Comparison of ENCODE assay signal across 8 mouse cellular contexts in genomic region chr11:18014610-18015009, GRCm38 (mm10).
A peak's percentile ranks its signal among the peaks of the same experiment; 100 is the strongest.
DNase-seq lines count a peak whose midpoint lies in the region; ATAC-seq lines count a peak whose summit lies in the region.

No protein-coding gene starts in this region.

- H3K27ac ChIP-seq in kidney, embryonic 14.5 days (ENCODE audit: low read depth, low read length): no peak overlapping the region
- no peak overlapping the region for H3K27ac ChIP-seq in embryonic facial prominence, embryonic 14.5 days (replicated peaks; ENCODE audit: low read depth, low read length)
- H3K27ac ChIP-seq in limb, embryonic 11.5 days (replicated peaks; ENCODE audit: low read depth, low read length): no peak overlapping the region
- H3K27ac ChIP-seq in neural tube, embryonic 15.5 days (replicated peaks): no peak overlapping the region

- peaks cover 6% of the 10 kb centered on the region; the same call in 1 of the 2 replicates for H3K4me1 ChIP-seq in kidney, embryonic 14.5 days (ENCODE audit: control insufficient read depth, insufficient read depth, low read length)
- H3K4me1 ChIP-seq in embryonic facial prominence, embryonic 14.5 days (ENCODE audit: control insufficient read depth, insufficient read depth, low read length): peaks cover 12% of the 10 kb centered on the region; the same call in 1 of the 2 replicates
- peaks cover 14% of the 10 kb centered on the region; the same call in 1 of the 2 replicates for H3K4me1 ChIP-seq in limb, embryonic 11.5 days (ENCODE audit: control insufficient read depth, insufficient read depth, low read length)
- peaks cover 19% of the 10 kb centered on the region for H3K4me1 ChIP-seq in neural tube, embryonic 15.5 days

- no peaks in the 10 kb centered on the region for H3K27me3 ChIP-seq in kidney, embryonic 14.5 days (ENCODE audit: control insufficient read depth, insufficient read depth, low read length)
- H3K27me3 ChIP-seq in embryonic facial prominence, embryonic 14.5 days (replicated peaks; ENCODE audit: control insufficient read depth, insufficient read depth, low read length): no peaks in the 10 kb centered on the region
- H3K27me3 ChIP-seq in limb, embryonic 11.5 days (ENCODE audit: control insufficient read depth, insufficient read depth, low read length): no peaks in the 10 kb centered on the region
- H3K27me3 ChIP-seq in neural tube, embryonic 15.5 days (replicated peaks): no peaks in the 10 kb centered on the region

- H3K9me3 ChIP-seq in kidney, embryonic 14.5 days (ENCODE audit: control insufficient read depth, low read length): no peaks in the 10 kb centered on the region
- H3K9me3 ChIP-seq in embryonic facial prominence, embryonic 14.5 days (ENCODE audit: control insufficient read depth, low read length): no peaks in the 10 kb centered on the region
- no peaks in the 10 kb centered on the region for H3K9me3 ChIP-seq in limb, embryonic 11.5 days (ENCODE audit: control insufficient read depth, low read length)
- H3K9me3 ChIP-seq in neural tube, embryonic 15.5 days (replicated peaks): no peaks in the 10 kb centered on the region

- no peaks in the 10 kb centered on the region for H3K36me3 ChIP-seq in kidney, embryonic 14.5 days (ENCODE audit: control insufficient read depth, insufficient read depth, low read length)
- no peaks in the 10 kb centered on the region for H3K36me3 ChIP-seq in embryonic facial prominence, embryonic 14.5 days (ENCODE audit: control insufficient read depth, insufficient read depth, low read length)
- no peaks in the 10 kb centered on the region for H3K36me3 ChIP-seq in limb, embryonic 11.5 days (ENCODE audit: control insufficient read depth, insufficient read depth, low read length)
- no peaks in the 10 kb centered on the region for H3K36me3 ChIP-seq in neural tube, embryonic 15.5 days

- DNase-seq in kidney, adult 8-10 months: no peak
- DNase-seq in embryonic facial prominence, embryonic 14.5 days (ENCODE audit: low spot score): peak; percentile 29
- DNase-seq in limb, embryonic 11.5 days (ENCODE audit: low spot score): peak; percentile 36
- DNase-seq in lung, postnatal 25 days (ENCODE audit: low spot score): no peak
- DNase-seq in testis, postnatal 14 days (ENCODE audit: low spot score): no peak

- H3K4me2 ChIP-seq in kidney, embryonic 14.5 days (replicated peaks; ENCODE audit: low read depth, low read length): no peak overlapping the region
- H3K4me2 ChIP-seq in embryonic facial prominence, embryonic 14.5 days (ENCODE audit: low read depth, low read length): peak overlapping the region; percentile 35; the same call in 1 of the 2 replicates
- H3K4me2 ChIP-seq in limb, embryonic 11.5 days (ENCODE audit: low read depth, severe bottlenecking): no peak overlapping the region
- H3K4me2 ChIP-seq in neural tube, embryonic 15.5 days: peak overlapping the region; percentile 25; the same call in 1 of the 2 replicates

- peak; percentile 10; the same call in 1 of the 2 replicates for ATAC-seq in kidney, embryonic 14.5 days (ENCODE audit: low FRiP score, low TSS enrichment)
- ATAC-seq in embryonic facial prominence, embryonic 14.5 days (ENCODE audit: low read depth): peak; percentile 30; the same call in 1 of the 2 replicates
- ATAC-seq in limb, embryonic 11.5 days (ENCODE audit: insufficient number of reproducible peaks, low FRiP score, low TSS enrichment, low read depth): 0 out of 2 replicates have a peak, but pooled peaks have one; percentile 35
- no peak for ATAC-seq in neural tube, embryonic 15.5 days (ENCODE audit: low FRiP score)
- no peak for ATAC-seq in monocyte, adult 5-6 weeks (replicated peaks; ENCODE audit: insufficient number of reproducible peaks, low FRiP score, low TSS enrichment, poor library complexity, severe bottlenecking)

- no peak overlapping the region for H3K4me3 ChIP-seq in kidney, embryonic 14.5 days (ENCODE audit: low read length)
- H3K4me3 ChIP-seq in embryonic facial prominence, embryonic 14.5 days (ENCODE audit: low read depth, low read length): no peak overlapping the region
- no peak overlapping the region for H3K4me3 ChIP-seq in limb, embryonic 11.5 days (ENCODE audit: low read depth, low read length)
- H3K4me3 ChIP-seq in neural tube, embryonic 15.5 days (replicated peaks): no peak overlapping the region

- H3K9ac ChIP-seq in kidney, embryonic 14.5 days (ENCODE audit: low read depth, low read length): no peak overlapping the region
- H3K9ac ChIP-seq in embryonic facial prominence, embryonic 14.5 days (ENCODE audit: low read depth, low read length): no peak overlapping the region
- no peak overlapping the region for H3K9ac ChIP-seq in limb, embryonic 11.5 days (ENCODE audit: low read length)
- no peak overlapping the region for H3K9ac ChIP-seq in neural tube, embryonic 15.5 days (replicated peaks)

- WGBS in kidney, embryonic 14.5 days: 12% methylated on average over 9 of the region's 9 CpGs
- WGBS in embryonic facial prominence, embryonic 14.5 days: 16% methylated on average over 9 of the region's 9 CpGs
- 6% methylated on average over 9 of the region's 9 CpGs for WGBS in limb, embryonic 11.5 days
- WGBS in neural tube, embryonic 15.5 days: 10% methylated on average over 9 of the region's 9 CpGs

Comparison
In these comparisons a context has a peak if more than half of its experiments do, and no peak if none do; other contexts are left out.
1. ATAC-seq: peak in kidney, embryonic 14.5 days (single experiment), embryonic facial prominence, embryonic 14.5 days (single experiment) and limb, embryonic 11.5 days (single experiment); none in neural tube, embryonic 15.5 days (single experiment) and monocyte, adult 5-6 weeks (single experiment).
2. H3K4me2 ChIP-seq: peak in embryonic facial prominence, embryonic 14.5 days (single experiment) and neural tube, embryonic 15.5 days (single experiment); none in kidney, embryonic 14.5 days (single experiment) and limb, embryonic 11.5 days (single experiment).
3. DNase-seq: peak in embryonic facial prominence, embryonic 14.5 days (single experiment) and limb, embryonic 11.5 days (single experiment); none in kidney, adult 8-10 months (0 of 2), lung, postnatal 25 days (single experiment) and testis, postnatal 14 days (single experiment).